In genomic region chr9:75653981-75654911, GRCm38 (mm10) we compare ENCODE assay signal across 10 mouse cellular contexts. TPM values are rescaled to one million over a fixed set of nuclear protein-coding genes. Genes with fewer than 3 reads are reported as not detected.
A peak's percentile ranks its signal among the peaks of the same experiment; 100 is the strongest.
DNase-seq lines count a peak whose midpoint lies in the region; ATAC-seq and TF ChIP-seq lines count a peak whose summit lies in the region.
"Had no signal": no experiment of that assay in that cellular context is flagged by ENCODE, and none has a peak within 500 bp of the region (broad histone marks: within the 10 kb centered on the region; RNA-seq: fewer than 3 reads in every experiment).

No protein-coding gene starts in this region.

- peak; percentile 22; the same call in 1 of the 2 replicates for ATAC-seq in kidney, embryonic 15.5 days (replicated peaks; ENCODE audit: low FRiP score)
- ATAC-seq in forebrain, embryonic 16.5 days, result no peak
- ATAC-seq: forebrain, embryonic 15.5 days had no signal

- H3K4me1 ChIP-seq in kidney, embryonic 15.5 days, result peaks cover 6% of the 10 kb centered on the region; the same call in 1 of the 2 replicates
- H3K4me1 ChIP-seq in kidney, adult 2 months (ENCODE audit: control insufficient read depth, insufficient read depth, low read length), result no peaks in the 10 kb centered on the region
- peaks cover 2% of the 10 kb centered on the region; the same call in 1 of the 2 replicates for H3K4me1 ChIP-seq in forebrain, embryonic 16.5 days (replicated peaks; ENCODE audit: control insufficient read depth, insufficient read depth, low read length)
- H3K4me1 ChIP-seq: forebrain, embryonic 15.5 days had no signal

- no peak for DNase-seq in kidney, adult 2 months
- peak; percentile 3 to 38 for DNase-seq in urinary bladder, postnatal 36 days (ENCODE audit: low spot score in 2 of 2)
- DNase-seq in urinary bladder, postnatal 10 days (ENCODE audit: low spot score), result no peak
- DNase-seq in heart, postnatal 25 days (ENCODE audit: low spot score), result peak; percentile 39
- DNase-seq in cerebellum, adult 11 months, result no peak
- DNase-seq in spleen, postnatal 4 days (ENCODE audit: low spot score in 2 of 2), result no peak
- DNase-seq: thymus, postnatal 14 days had no signal

- intact Hi-C loops in heart, postnatal 25 days (cut with DNase I), result no loop called here

- no peak overlapping the region for H3K4me2 ChIP-seq in kidney, embryonic 15.5 days
- H3K4me2 ChIP-seq in forebrain, embryonic 16.5 days (ENCODE audit: low read length), result no peak overlapping the region
- H3K4me2 ChIP-seq: forebrain, embryonic 15.5 days had no signal

- 0 out of 2 replicates have a peak overlapping the region, but pooled peaks have one; percentile 54 for H3K27ac ChIP-seq in kidney, embryonic 15.5 days
- no peak overlapping the region for H3K27ac ChIP-seq in kidney, adult 2 months (ENCODE audit: insufficient read depth, low read depth, low read length)
- no peak overlapping the region for H3K27ac ChIP-seq in forebrain, embryonic 16.5 days (ENCODE audit: low read length)
- H3K27ac ChIP-seq: forebrain, embryonic 15.5 days had no signal

- H3K27me3 ChIP-seq in kidney, embryonic 15.5 days, result no peaks in the 10 kb centered on the region
- no peaks in the 10 kb centered on the region for H3K27me3 ChIP-seq in kidney, adult 2 months (replicated peaks; ENCODE audit: control insufficient read depth, insufficient read depth, low read length)
- H3K27me3 ChIP-seq in forebrain, embryonic 16.5 days (replicated peaks; ENCODE audit: control insufficient read depth, insufficient read depth, low read length), result no peaks in the 10 kb centered on the region
- H3K27me3 ChIP-seq: forebrain, embryonic 15.5 days had no signal

- no peak overlapping the region for H3K4me3 ChIP-seq in kidney, embryonic 15.5 days (replicated peaks)
- no peak overlapping the region for H3K4me3 ChIP-seq in kidney, adult 2 months (ENCODE audit: insufficient read depth, low read depth, low read length)
- no peak overlapping the region for H3K4me3 ChIP-seq in forebrain, embryonic 16.5 days (replicated peaks; ENCODE audit: low read length)
- H3K4me3 ChIP-seq: forebrain, embryonic 15.5 days had no signal

- H3K36me3 ChIP-seq in kidney, embryonic 15.5 days, result no peaks in the 10 kb centered on the region
- H3K36me3 ChIP-seq in kidney, adult 2 months (ENCODE audit: control insufficient read depth, insufficient read depth, low read length), result no peaks in the 10 kb centered on the region
- H3K36me3 ChIP-seq in forebrain, embryonic 16.5 days (ENCODE audit: control insufficient read depth, insufficient read depth), result peaks cover 44% of the 10 kb centered on the region

- no peak overlapping the region for H3K9ac ChIP-seq in kidney, embryonic 15.5 days
- H3K9ac ChIP-seq in forebrain, embryonic 16.5 days (replicated peaks; ENCODE audit: low read depth, low read length), result no peak overlapping the region
- H3K9ac ChIP-seq: forebrain, embryonic 15.5 days had no signal

- no peak for TF ChIP-seq POLR2A in kidney, adult 2 months (IDR thresholded peaks at IDR 0.05; ENCODE audit: low read depth, low read length)

- WGBS in kidney, embryonic 15.5 days, result 38% methylated on average over 12 of the region's 12 CpGs
- WGBS in kidney, adult 2 months, result 37% methylated on average over 12 of the region's 12 CpGs
- 61% methylated on average over 12 of the region's 12 CpGs for WGBS in forebrain, embryonic 16.5 days

- H3K9me3 ChIP-seq in kidney, embryonic 15.5 days (replicated peaks), result no peaks in the 10 kb centered on the region
- no peaks in the 10 kb centered on the region for H3K9me3 ChIP-seq in forebrain, embryonic 16.5 days (ENCODE audit: control insufficient read depth, low read length)
- H3K9me3 ChIP-seq: forebrain, embryonic 15.5 days had no signal

- TF ChIP-seq CTCF in kidney, adult 2 months (conservative IDR thresholded peaks at IDR 0.05; ENCODE audit: insufficient read depth, insufficient read length, low read depth, low read length), result no peak

RNA-seq across cellular contexts. Expression of gene Lysmd2, which starts 28.7 kb away (rescaled TPM):
- 31.1 and 35.1 TPM in 2 replicates for polyA plus RNA-seq in kidney, embryonic 15.5 days (2015; fragmentation: Nextera tagmentation; extraction: Ambion mirVana)
- 2.5 and 3.4 TPM in 2 replicates for polyA plus RNA-seq in kidney, adult 2 months (2012; rRNA removed)
- 1 to 10 TPM; 7.3 to 8.4 TPM for total RNA-seq in heart, postnatal 25 days (2021)
- 26.7 and 28.2 TPM in 2 replicates for polyA plus RNA-seq in forebrain, embryonic 16.5 days (2015; fragmentation: Nextera tagmentation; extraction: Ambion mirVana)

RNA-seq across cellular contexts. Expression of gene Scg3, which starts 29.6 kb away (rescaled TPM):
- 0.69 and 3.2 TPM in 2 replicates for polyA plus RNA-seq in kidney, embryonic 15.5 days (2015; fragmentation: Nextera tagmentation; extraction: Ambion mirVana)
- polyA plus RNA-seq in kidney, adult 2 months (2012; rRNA removed), result 0.35 and 1.2 TPM in 2 replicates
- under 1 TPM; 0.22 to 0.34 TPM for total RNA-seq in heart, postnatal 25 days (2021)
- 114 and 125 TPM in 2 replicates for polyA plus RNA-seq in forebrain, embryonic 16.5 days (2015; fragmentation: Nextera tagmentation; extraction: Ambion mirVana)

RNA-seq across cellular contexts. Expression of gene Tmod2, which starts 43.1 kb away (rescaled TPM):
- polyA plus RNA-seq in kidney, embryonic 15.5 days (2015; fragmentation: Nextera tagmentation; extraction: Ambion mirVana), result 22.1 and 26.5 TPM in 2 replicates
- 0.27 and 0.38 TPM in 2 replicates for polyA plus RNA-seq in kidney, adult 2 months (2012; rRNA removed)
- total RNA-seq in heart, postnatal 25 days (2021), result 1 to 10 TPM; 4.6 to 5.3 TPM
- 252 and 274 TPM in 2 replicates for polyA plus RNA-seq in forebrain, embryonic 16.5 days (2015; fragmentation: Nextera tagmentation; extraction: Ambion mirVana)

Comparison
In these comparisons a context has a peak if more than half of its experiments do, and no peak if none do; other contexts are left out.
1. DNase-seq: peak in urinary bladder, postnatal 36 days (2 of 2) and heart, postnatal 25 days (single experiment); none in kidney, adult 2 months (single experiment), urinary bladder, postnatal 10 days (single experiment), cerebellum, adult 11 months (single experiment) and spleen, postnatal 4 days (0 of 2).
2. RNA of gene Tmod2, which starts 43.1 kb away (polyA plus RNA-seq): 252 to 274 TPM in forebrain, embryonic 16.5 days and 22.1 to 26.5 TPM in kidney, embryonic 15.5 days; 0.27 to 0.38 TPM in kidney, adult 2 months; every median in the first group is over 10 times any median in the second.
3. RNA of gene Scg3, which starts 29.6 kb away (polyA plus RNA-seq): 114 to 125 TPM in forebrain, embryonic 16.5 days; 0.69 to 3.2 TPM in kidney, embryonic 15.5 days and 0.35 to 1.2 TPM in kidney, adult 2 months; every median in the first group is over 10 times any median in the second.